Comparison of ENCODE assay signal across 9 mouse cellular contexts in genomic region chr14:31226978-31227377, GRCm38 (mm10). TPM values are rescaled to one million over a fixed set of nuclear protein-coding genes. Genes with fewer than 3 reads are reported as not detected.
DNase-seq lines count a peak whose midpoint lies in the region; ATAC-seq and TF ChIP-seq lines count a peak whose summit lies in the region.
"Had no signal": no experiment of that assay in that cellular context is flagged by ENCODE, and none has a peak within 500 bp of the region (broad histone marks: within the 10 kb centered on the region; RNA-seq: fewer than 3 reads in every experiment).

No protein-coding gene starts in this region.

- peak; percentile 79 for ATAC-seq in megakaryocyte progenitor cell, adult 5-6 weeks (replicated peaks; ENCODE audit: poor library complexity)

- H3K4me3 ChIP-seq in gastrocnemius, adult 2 months = no peak overlapping the region

- intact Hi-C loops in gastrocnemius, adult 2 months (cut with DNase I) = no loop called here

- peak overlapping the region; percentile 56 for H3K27ac ChIP-seq in gastrocnemius, adult 2 months
- H3K27ac ChIP-seq: liver, embryonic 14.5 days had no signal

- TF ChIP-seq CTCF in gastrocnemius, adult 2 months (IDR thresholded peaks at IDR 0.05) = no peak

- DNase-seq in gastrocnemius, adult 2 months = no peak
- DNase-seq in gastrocnemius, adult 8-10 months (ENCODE audit: low spot score in 2 of 2) = no peak
- peak; percentile 31 for DNase-seq in urinary bladder, postnatal 25 days (ENCODE audit: low spot score)
- DNase-seq in urinary bladder, adult 2 months (ENCODE audit: low spot score) = no peak
- DNase-seq in kidney, postnatal 4 days = peak; percentile 78 to 85
- no peak for DNase-seq in retina, embryonic 14.5 days (ENCODE audit: low spot score)
- DNase-seq in cerebellum, adult 9-11 months = no peak

RNA-seq across cellular contexts. Expression of gene Sema3g, which starts 9.3 kb away (rescaled TPM):
- 1 to 10 TPM; 7.0 to 8.3 TPM for total RNA-seq in gastrocnemius, adult 2 months (2021)
- 1 to 10 TPM; 3.8 to 4.9 (median 4.5) TPM for total RNA-seq in gastrocnemius, adult 8-10 months (2022)
- 3.6 and 5.9 TPM in 2 replicates for polyA plus RNA-seq in urinary bladder, adult 2 months (2012; rRNA removed)
- total RNA-seq in megakaryocyte progenitor cell, adult 5-6 weeks (2015) = 0.02 TPM in 1 of 2 replicates, not detected in the other
- total RNA-seq in megakaryocyte progenitor cell, adult 5-6 weeks (2017) = 0.04 TPM in 1 of 2 replicates, not detected in the other

RNA-seq across cellular contexts. Expression of gene Nisch, which starts 10.2 kb away (rescaled TPM):
- total RNA-seq in gastrocnemius, adult 2 months (2021) = 10 to 100 TPM; 60.8 to 70.3 TPM
- total RNA-seq in gastrocnemius, adult 8-10 months (2022) = 10 to 100 TPM; 49.1 to 60.3 (median 53.8) TPM
- polyA plus RNA-seq in urinary bladder, adult 2 months (2012; rRNA removed) = 211 and 293 TPM in 2 replicates
- total RNA-seq in megakaryocyte progenitor cell, adult 5-6 weeks (2015) = 94.2 and 113 TPM in 2 replicates
- 69.7 and 88.2 TPM in 2 replicates for total RNA-seq in megakaryocyte progenitor cell, adult 5-6 weeks (2017)

RNA-seq across cellular contexts. Expression of gene Tnnc1, which starts 18.9 kb away (rescaled TPM):
- 1,000 to 10,000 TPM in 1 of 2 experiments, 100 to 1,000 TPM in 1; 386 to 1,185 TPM for total RNA-seq in gastrocnemius, adult 2 months (2021)
- 100 to 1,000 TPM; 451 to 634 (median 529) TPM for total RNA-seq in gastrocnemius, adult 8-10 months (2022)
- 3.0 and 3.5 TPM in 2 replicates for polyA plus RNA-seq in urinary bladder, adult 2 months (2012; rRNA removed)
- total RNA-seq in megakaryocyte progenitor cell, adult 5-6 weeks (2015) = 0.94 TPM in 1 of 2 replicates, not detected in the other
- 0.54 and 0.87 TPM in 2 replicates for total RNA-seq in megakaryocyte progenitor cell, adult 5-6 weeks (2017)

RNA-seq across cellular contexts. Expression of gene Phf7, which starts 24.1 kb away (rescaled TPM):
- 1 to 10 TPM; 7.3 to 8.9 TPM for total RNA-seq in gastrocnemius, adult 2 months (2021)
- total RNA-seq in gastrocnemius, adult 8-10 months (2022) = 10 to 100 TPM; 11.2 to 11.7 (median 11.6) TPM
- polyA plus RNA-seq in urinary bladder, adult 2 months (2012; rRNA removed) = 8.9 and 9.0 TPM in 2 replicates
- 14.9 and 16.4 TPM in 2 replicates for total RNA-seq in megakaryocyte progenitor cell, adult 5-6 weeks (2015)
- total RNA-seq in megakaryocyte progenitor cell, adult 5-6 weeks (2017) = 9.0 and 11.4 TPM in 2 replicates

RNA-seq across cellular contexts. Expression of gene Bap1, which starts 24.3 kb away (rescaled TPM):
- total RNA-seq in gastrocnemius, adult 2 months (2021) = 10 to 100 TPM; 46.7 to 48.0 TPM
- total RNA-seq in gastrocnemius, adult 8-10 months (2022) = 10 to 100 TPM; 46.3 to 57.2 (median 48.7) TPM
- 41.8 and 43.2 TPM in 2 replicates for polyA plus RNA-seq in urinary bladder, adult 2 months (2012; rRNA removed)
- total RNA-seq in megakaryocyte progenitor cell, adult 5-6 weeks (2015) = 24.9 and 27.2 TPM in 2 replicates
- 36.3 and 46.4 TPM in 2 replicates for total RNA-seq in megakaryocyte progenitor cell, adult 5-6 weeks (2017)

Comparison
In these comparisons a context has a peak if more than half of its experiments do, and no peak if none do; other contexts are left out.
1. DNase-seq: peak in urinary bladder, postnatal 25 days (single experiment) and kidney, postnatal 4 days (2 of 2); none in gastrocnemius, adult 2 months (single experiment), gastrocnemius, adult 8-10 months (0 of 2), urinary bladder, adult 2 months (single experiment), retina, embryonic 14.5 days (single experiment) and cerebellum, adult 9-11 months (single experiment).
2. RNA of gene Sema3g, which starts 9.3 kb away (total RNA-seq): 7.0 to 8.3 TPM in gastrocnemius, adult 2 months and 3.8 to 4.9 TPM in gastrocnemius, adult 8-10 months; 0.02 to 0.04 TPM in megakaryocyte progenitor cell, adult 5-6 weeks; every median in the first group is over 4 times any median in the second.
3. RNA of gene Tnnc1, which starts 18.9 kb away (total RNA-seq): 386 to 1,185 TPM in gastrocnemius, adult 2 months and 451 to 634 TPM in gastrocnemius, adult 8-10 months; 0.54 to 0.94 TPM in megakaryocyte progenitor cell, adult 5-6 weeks; every median in the first group is over 100 times any median in the second.